Mouse (Mus musculus) embryonic fibroblast, embryonic 13.5 days (primary cell): Measurements from ENCODE around the gene Pcdh19.

Experiments
- CTCF ChIP-seq: IDR thresholded peaks from 2 replicates; pipeline ENCODE4 v1.5.1; 2011; ENCODE audit warnings: mild to moderate bottlenecking, control low read depth, low read length, moderate library complexity, borderline replicate concordance; ENCODE audit not compliant: insufficient read depth
- POLR2A ChIP-seq: IDR thresholded peaks from 2 replicates; pipeline ENCODE4 v1.6.1; 2011; ENCODE audit warnings: low read depth, mild to moderate bottlenecking, control low read depth, low read length, moderate library complexity

DNA sequence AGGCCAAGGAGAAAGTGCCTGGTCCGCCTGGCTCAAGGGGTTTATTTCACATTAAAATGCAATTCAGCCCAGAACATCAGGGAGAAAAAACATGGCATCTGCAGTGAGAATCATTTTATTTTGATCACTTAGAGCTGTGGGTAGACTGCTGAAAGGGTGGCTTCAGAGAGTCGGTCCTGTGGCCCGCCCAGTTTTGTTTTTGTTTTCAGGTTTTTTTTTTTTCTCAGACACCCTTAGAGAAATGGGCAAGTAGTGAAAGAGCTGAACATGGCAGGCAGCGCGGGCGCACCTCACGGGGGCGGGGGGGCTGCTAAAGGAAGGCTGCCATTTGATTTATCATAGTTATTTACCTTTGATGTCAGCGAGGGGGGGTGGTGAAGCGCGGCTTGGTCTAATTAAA lies 2.0 kb upstream of the Pcdh19 start:
- TF ChIP-seq CTCF (no peak), POLR2A (no peak)
